Mouse (Mus musculus): ENCODE results near the gene Gm10477. TPM values are rescaled to one million over a fixed set of nuclear protein-coding genes. Genes with fewer than 3 reads are reported as not detected.

Gm10477 gene
- total and polyA plus RNA-seq, 2 experiments from 2014 or later, result not detected

GRCm38 (mm10) chrX:56537162-56537561 is 12.6 kb downstream of the Gm10477 start:
- ATAC-seq (ENCODE audit: insufficient read depth, low read depth) (no peak), DNase-seq (ENCODE audit: low spot score) (peak; percentile 19)
- WGBS, result 45% methylated on average over 4 of the region's 4 CpGs
- no peaks in the 10 kb centered on the region for H3K4me1 ChIP-seq (ENCODE audit: control insufficient read depth, insufficient read depth)
- TF ChIP-seq CTCF (IDR thresholded peaks at IDR 0.05; ENCODE audit: low read depth) (peak; percentile 49), EP300 (IDR thresholded peaks at IDR 0.05; ENCODE audit: low read depth) (no peak)
- H3K36me3 ChIP-seq (replicated peaks; ENCODE audit: control insufficient read depth, insufficient read depth, low read length), result no peaks in the 10 kb centered on the region
- no peaks in the 10 kb centered on the region for H3K9me3 ChIP-seq (replicated peaks; ENCODE audit: control insufficient read depth, low read length)
- no peak overlapping the region for H3K4me2 ChIP-seq (ENCODE audit: low read depth, low read length)
- H3K27ac ChIP-seq (ENCODE audit: low read depth), result no peak overlapping the region
- no peak overlapping the region for H3K4me3 ChIP-seq (ENCODE audit: low read depth, low read length)
- no peak overlapping the region for H3K9ac ChIP-seq (replicated peaks; ENCODE audit: low read depth, low read length)
- no peaks in the 10 kb centered on the region for H3K27me3 ChIP-seq (ENCODE audit: control insufficient read depth, insufficient read depth, low read length)

DNA sequence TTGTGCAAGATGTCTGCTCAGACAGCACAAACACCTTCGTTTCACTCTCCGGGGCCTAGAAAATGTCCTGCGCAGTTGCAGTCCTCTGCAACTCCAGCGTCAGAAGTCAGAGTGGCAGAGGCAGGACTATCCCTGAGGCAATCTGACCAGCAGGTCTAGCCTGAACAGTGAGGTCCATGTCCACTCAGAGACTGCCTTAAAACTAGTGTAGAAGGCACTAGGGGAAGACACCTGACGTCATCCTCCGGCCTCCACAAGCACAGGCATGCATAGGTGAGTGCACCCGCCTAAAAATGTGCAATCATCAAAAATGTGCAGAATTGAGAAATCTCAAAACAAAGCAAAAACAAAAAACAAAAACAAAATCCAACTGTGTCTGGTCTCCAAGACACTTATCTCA is 25.0 kb downstream of the Gm10477 start, which contains the start of gene Gm648:
Gene Gm648, minus strand, starts transcription at position 101 of the 400 bp plus-strand sequence.
- no peak within 1 kb of the TSS for H3K9ac ChIP-seq (replicated peaks; ENCODE audit: low read depth, low read length)
- no peak for DNase-seq (ENCODE audit: low spot score)
- TF ChIP-seq CTCF (IDR thresholded peaks at IDR 0.05; ENCODE audit: low read depth) (no peak), EP300 (IDR thresholded peaks at IDR 0.05; ENCODE audit: low read depth) (no peak)

DNA sequence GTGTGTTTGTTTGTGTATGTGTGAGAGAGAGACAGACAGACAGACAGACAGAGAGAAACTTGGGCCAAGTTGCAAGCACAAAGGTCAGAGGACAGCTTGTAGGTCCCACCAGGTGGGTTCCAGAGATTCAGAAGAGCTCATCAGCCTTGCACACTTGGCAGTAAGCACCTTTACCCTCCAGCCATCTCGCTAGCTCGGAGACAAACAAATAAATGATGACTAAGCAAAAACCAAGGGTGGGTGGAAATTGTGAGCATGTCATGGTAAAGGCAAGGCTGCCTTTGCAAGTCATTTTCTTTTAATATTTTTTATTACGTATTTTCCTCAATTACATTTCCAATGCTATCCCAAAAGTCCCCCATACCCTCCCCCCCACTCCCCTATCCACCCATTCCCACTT is 29.0 kb downstream of the Gm10477 start:
- Histone ChIP-seq H3K4me3 (ENCODE audit: low read depth, low read length) (no peak overlapping the region), H3K27ac (ENCODE audit: low read depth) (no peak overlapping the region), H3K27me3 (ENCODE audit: control insufficient read depth, insufficient read depth, low read length) (no peaks in the 10 kb centered on the region), H3K9ac (replicated peaks; ENCODE audit: low read depth, low read length) (no peak overlapping the region), H3K4me2 (ENCODE audit: low read depth, low read length) (no peak overlapping the region), H3K4me1 (ENCODE audit: control insufficient read depth, insufficient read depth) (no peaks in the 10 kb centered on the region), H3K36me3 (replicated peaks; ENCODE audit: control insufficient read depth, insufficient read depth, low read length) (no peaks in the 10 kb centered on the region), H3K9me3 (replicated peaks; ENCODE audit: control insufficient read depth, low read length) (no peaks in the 10 kb centered on the region)
- WGBS, result 69% methylated on average over 3 of the region's 3 CpGs
- TF ChIP-seq EP300 (IDR thresholded peaks at IDR 0.05; ENCODE audit: low read depth) (no peak), CTCF (IDR thresholded peaks at IDR 0.05; ENCODE audit: low read depth) (no peak)
- ATAC-seq (ENCODE audit: insufficient read depth, low read depth) (no peak), DNase-seq (ENCODE audit: low spot score) (no peak)

More for the DNA sequence above, 25.0 kb downstream of the Gm10477 start, which contains the start of gene Gm648:
- Histone ChIP-seq H3K4me2 (ENCODE audit: low read depth, low read length) (no peak within 1 kb of the TSS), H3K27ac (ENCODE audit: low read depth) (no peak within 1 kb of the TSS), H3K27me3 (ENCODE audit: control insufficient read depth, insufficient read depth, low read length) (no peaks in the 10 kb centered on the region), H3K4me3 (ENCODE audit: low read depth, low read length) (no peak within 1 kb of the TSS), H3K36me3 (replicated peaks; ENCODE audit: control insufficient read depth, insufficient read depth, low read length) (no peaks in the 10 kb centered on the region), H3K9me3 (replicated peaks; ENCODE audit: control insufficient read depth, low read length) (no peaks in the 10 kb centered on the region), H3K4me1 (ENCODE audit: control insufficient read depth, insufficient read depth) (no peaks in the 10 kb centered on the region)
- no peak for ATAC-seq (ENCODE audit: insufficient read depth, low read depth)
- 85% methylated on average over 7 of the region's 7 CpGs for WGBS

DNA sequence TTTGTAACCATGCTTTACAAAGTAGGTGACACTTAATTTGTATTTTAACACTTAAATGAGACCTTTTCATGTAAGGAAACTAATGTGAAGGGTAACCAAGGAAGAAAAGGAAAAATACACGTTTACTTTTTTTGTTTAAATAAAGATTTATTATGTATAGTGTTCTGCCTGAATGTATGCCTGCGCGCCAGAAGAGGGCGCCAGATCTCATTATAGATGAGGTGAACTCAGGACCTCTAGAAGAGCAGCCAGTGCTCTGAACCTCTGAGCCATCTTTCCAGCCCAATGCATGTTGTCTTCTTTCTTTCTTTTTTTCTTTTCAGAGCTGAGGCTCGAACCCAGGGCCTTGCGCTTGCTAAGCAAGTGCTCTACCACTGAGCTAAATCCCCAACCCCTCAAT is 47.9 kb downstream of the Gm10477 start:
- Histone ChIP-seq H3K9me3 (replicated peaks; ENCODE audit: control insufficient read depth, low read length) (no peaks in the 10 kb centered on the region), H3K36me3 (replicated peaks; ENCODE audit: control insufficient read depth, insufficient read depth, low read length) (no peaks in the 10 kb centered on the region), H3K4me1 (ENCODE audit: control insufficient read depth, insufficient read depth) (no peaks in the 10 kb centered on the region), H3K4me2 (ENCODE audit: low read depth, low read length) (no peak overlapping the region), H3K9ac (replicated peaks; ENCODE audit: low read depth, low read length) (no peak overlapping the region), H3K4me3 (ENCODE audit: low read depth, low read length) (no peak overlapping the region), H3K27ac (ENCODE audit: low read depth) (no peak overlapping the region), H3K27me3 (ENCODE audit: control insufficient read depth, insufficient read depth, low read length) (no peaks in the 10 kb centered on the region)
- DNase-seq (ENCODE audit: low spot score) (peak; percentile 6), ATAC-seq (ENCODE audit: insufficient read depth, low read depth) (no peak)
- TF ChIP-seq EP300 (IDR thresholded peaks at IDR 0.05; ENCODE audit: low read depth) (no peak), CTCF (IDR thresholded peaks at IDR 0.05; ENCODE audit: low read depth) (peak; percentile 45)
- WGBS, result 13% methylated on average over 6 of the region's 6 CpGs

Other genes with a start within 250 kb of the Gm10477 start
- 2.2 and 10.3 TPM in 2 replicates for gene Zfp449, start 178.3 kb upstream of the Gm10477 start, total RNA-seq (2014; rRNA removed; ENCODE audit: low replicate concordance)
- gene Zfp449, start 178.3 kb upstream of the Gm10477 start, polyA plus RNA-seq (2015; fragmentation: Nextera tagmentation; extraction: Ambion mirVana), result 3.3 and 3.5 TPM in 2 replicates
- gene Smim10l2a, start 150.2 kb upstream of the Gm10477 start, total RNA-seq (2014; rRNA removed; ENCODE audit: low replicate concordance), result not detected in 2 replicates
- gene Smim10l2a, start 150.2 kb upstream of the Gm10477 start, polyA plus RNA-seq (2015; fragmentation: Nextera tagmentation; extraction: Ambion mirVana), result 0.78 and 1.2 TPM in 2 replicates
- not detected in 2 replicates for gene Gm2174, start 76.8 kb upstream of the Gm10477 start, total RNA-seq (2014; rRNA removed; ENCODE audit: low replicate concordance)
- 1.5 and 1.6 TPM in 2 replicates for gene Gm2174, start 76.8 kb upstream of the Gm10477 start, polyA plus RNA-seq (2015; fragmentation: Nextera tagmentation; extraction: Ambion mirVana)
- 13.5 and 14.7 TPM in 2 replicates for gene Ints6l, start 69.9 kb upstream of the Gm10477 start, total RNA-seq (2014; rRNA removed; ENCODE audit: low replicate concordance)
- gene Ints6l, start 69.9 kb upstream of the Gm10477 start, polyA plus RNA-seq (2015; fragmentation: Nextera tagmentation; extraction: Ambion mirVana), result 10.8 TPM in 2 replicates
- not detected in 2 replicates for gene Gm648, start 24.9 kb downstream of the Gm10477 start, total RNA-seq (2014; rRNA removed; ENCODE audit: low replicate concordance)
- gene Gm648, start 24.9 kb downstream of the Gm10477 start, polyA plus RNA-seq (2015; fragmentation: Nextera tagmentation; extraction: Ambion mirVana), result not detected in 2 replicates
- 28.7 and 33.4 TPM in 2 replicates for gene Mmgt1, start 73.3 kb downstream of the Gm10477 start, total RNA-seq (2014; rRNA removed; ENCODE audit: low replicate concordance)
- 15.3 and 16.2 TPM in 2 replicates for gene Mmgt1, start 73.3 kb downstream of the Gm10477 start, polyA plus RNA-seq (2015; fragmentation: Nextera tagmentation; extraction: Ambion mirVana)
- 10.7 and 15.4 TPM in 2 replicates for gene Slc9a6, start 85.0 kb downstream of the Gm10477 start, total RNA-seq (2014; rRNA removed; ENCODE audit: low replicate concordance)
- 5.2 and 6.4 TPM in 2 replicates for gene Slc9a6, start 85.0 kb downstream of the Gm10477 start, polyA plus RNA-seq (2015; fragmentation: Nextera tagmentation; extraction: Ambion mirVana)
- 260 and 297 TPM in 2 replicates for gene Fhl1, start 207.0 kb downstream of the Gm10477 start, total RNA-seq (2014; rRNA removed; ENCODE audit: low replicate concordance)
- 183 and 189 TPM in 2 replicates for gene Fhl1, start 207.0 kb downstream of the Gm10477 start, polyA plus RNA-seq (2015; fragmentation: Nextera tagmentation; extraction: Ambion mirVana)